Mouse (Mus musculus) naive thymus-derived CD4-positive, alpha-beta T cell, adult 2 months (primary cell): ENCODE measurements around the gene Bri3bp.

ENCODE experiments used
- DNase-seq: peaks from one replicate; pipeline ENCODE4 v3.0.0-alpha.2; 2011; ENCODE audit warnings: low read depth

Gene Bri3bp

GRCm38 (mm10) chr5:125456100-125456499, 14.7 kb downstream of the Bri3bp start:
- no peak for DNase-seq

DNA sequence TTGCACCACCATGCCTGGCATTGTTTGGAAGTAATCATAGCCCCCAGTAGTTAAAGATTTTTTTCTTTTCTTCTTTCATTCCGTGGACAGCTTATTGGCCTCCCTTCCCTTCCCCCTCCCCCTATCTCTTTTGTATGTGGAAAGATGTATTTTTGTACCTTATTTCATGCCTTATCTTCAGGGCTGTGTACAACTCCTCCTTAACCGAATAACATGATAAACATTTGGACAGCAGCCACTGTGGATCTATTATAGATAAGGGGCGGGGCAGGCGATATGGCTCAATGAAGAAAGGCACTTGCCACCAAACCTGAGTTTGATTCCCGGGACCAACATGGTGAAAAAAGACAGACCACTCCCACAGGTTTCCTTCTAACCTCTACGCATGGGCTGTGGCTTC, 16.2 kb downstream of the Bri3bp start:
- DNase-seq: no peak

GRCm38 (mm10) chr5:125460574-125460973, 19.2 kb downstream of the Bri3bp start:
- DNase-seq: no peak

DNA sequence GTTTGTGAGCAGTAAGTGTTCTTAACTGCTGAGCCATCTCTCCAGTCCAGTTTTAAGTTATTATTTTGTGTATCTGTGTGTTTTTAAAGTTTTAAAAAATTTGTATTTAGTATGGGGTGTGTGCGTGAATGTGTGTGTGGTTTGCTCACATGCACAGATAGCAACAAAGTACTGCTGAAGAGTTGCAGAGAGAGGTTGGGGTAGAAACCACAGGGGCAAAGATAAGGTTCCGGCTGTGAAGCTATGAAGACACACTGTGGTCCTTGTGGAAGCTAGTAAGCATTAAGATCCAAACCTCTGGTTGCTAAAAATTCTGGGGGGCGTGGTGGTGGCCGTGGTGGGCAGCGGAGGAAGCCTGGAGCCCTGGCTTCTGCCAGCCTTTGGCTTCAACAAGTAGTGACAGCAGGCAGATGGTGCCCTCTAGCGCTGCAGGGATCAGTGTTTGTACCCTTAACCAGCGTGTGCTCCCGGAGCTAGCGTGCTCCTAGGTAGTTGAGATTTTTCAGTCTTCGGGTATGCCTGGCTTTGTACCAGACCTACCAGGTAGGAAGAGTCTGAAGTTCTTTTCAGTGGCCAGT, 20.6 kb downstream of the Bri3bp start:
- DNase-seq: peak; percentile 74

DNA sequence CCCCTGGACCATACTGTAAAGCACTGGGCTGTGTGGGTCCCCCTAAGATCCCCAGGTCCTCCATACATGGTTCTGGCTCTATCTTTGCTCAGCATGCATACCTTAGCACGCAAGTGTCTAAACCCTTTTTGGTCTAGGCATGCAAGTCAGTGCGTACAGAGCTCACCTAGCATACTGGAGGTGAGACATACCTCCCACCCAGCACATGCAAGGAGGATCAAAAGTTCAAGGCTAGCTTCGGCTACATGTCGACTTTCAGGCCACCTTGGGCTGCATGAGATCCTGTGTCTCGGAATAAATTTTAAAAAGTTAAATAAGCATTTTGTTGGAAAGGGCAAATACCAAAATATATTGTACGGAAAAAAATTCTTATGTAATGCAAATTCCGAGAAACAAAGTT, 23.8 kb downstream of the Bri3bp start:
- no peak for DNase-seq

- peak; percentile 97 for DNase-seq
Observed at GRCm38 (mm10) chr5:125465701-125466106, 24.3 kb downstream of the Bri3bp start.

GRCm38 (mm10) chr5:125466483-125466882, 25.1 kb downstream of the Bri3bp start:
- DNase-seq: peak; percentile 30

DNA sequence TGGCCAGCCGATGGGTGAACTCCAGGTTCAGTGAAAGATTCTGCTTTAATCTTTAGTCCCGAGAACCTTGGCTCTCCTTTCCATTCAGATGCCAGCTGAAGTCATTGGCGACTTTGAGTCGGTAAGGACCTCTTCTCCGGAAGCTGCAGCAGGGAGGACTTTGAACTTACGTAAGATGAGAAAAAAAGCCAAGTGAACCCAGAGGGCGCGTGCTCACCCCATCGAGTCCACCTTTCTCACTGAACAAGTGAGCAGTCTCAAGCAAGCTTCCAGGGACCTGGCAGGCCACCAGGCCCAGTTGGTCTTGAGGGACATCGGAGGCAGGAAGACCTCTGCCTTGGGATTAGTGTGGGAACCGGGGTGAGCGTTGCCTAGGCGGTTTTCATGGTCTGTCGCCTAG, 25.9 kb downstream of the Bri3bp start:
- no peak for DNase-seq

DNA sequence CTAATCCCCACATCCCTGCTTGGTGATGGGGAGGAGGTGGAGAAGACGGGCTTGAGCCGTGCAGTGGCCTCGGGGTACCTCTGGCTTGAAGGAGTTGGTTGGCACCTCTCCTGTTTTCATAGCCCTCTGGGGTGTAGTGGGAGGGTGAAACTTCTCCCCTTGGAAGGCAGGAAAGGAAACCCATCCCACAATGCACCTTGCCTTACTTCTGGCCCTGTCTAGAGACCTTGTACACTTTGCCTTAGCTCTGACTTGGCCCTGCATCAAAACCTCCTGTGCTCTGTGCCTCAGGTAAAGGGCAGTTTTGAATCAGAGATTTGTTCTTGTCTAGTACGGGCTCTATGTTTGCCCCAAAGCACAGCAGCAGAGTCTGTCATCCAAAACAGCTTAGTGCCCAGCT, 29.3 kb downstream of the Bri3bp start:
- DNase-seq: no peak

- no peak for DNase-seq
Observed at GRCm38 (mm10) chr5:125472796-125473475, 31.6 kb downstream of the Bri3bp start.

DNA sequence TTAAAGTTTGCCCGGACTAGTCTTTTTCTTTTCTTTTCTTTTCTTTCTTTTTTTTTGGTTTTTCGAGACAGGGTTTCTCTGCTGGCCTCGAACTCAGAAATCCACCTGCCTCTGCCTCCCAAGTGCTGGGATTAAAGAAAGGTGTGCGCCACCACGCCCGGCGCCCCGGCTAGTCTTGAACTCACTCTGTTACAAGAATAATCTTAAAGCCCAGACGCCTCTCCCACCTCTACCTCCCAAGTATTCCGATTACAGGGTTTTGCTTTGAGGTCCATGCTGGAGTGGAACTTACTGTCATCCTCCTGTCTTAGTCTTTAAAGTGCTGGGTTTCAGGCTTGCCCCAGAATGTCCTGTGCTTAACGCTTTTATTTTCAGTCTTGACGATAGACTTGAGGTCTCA, 33.7 kb downstream of the Bri3bp start:
- no peak for DNase-seq

DNA sequence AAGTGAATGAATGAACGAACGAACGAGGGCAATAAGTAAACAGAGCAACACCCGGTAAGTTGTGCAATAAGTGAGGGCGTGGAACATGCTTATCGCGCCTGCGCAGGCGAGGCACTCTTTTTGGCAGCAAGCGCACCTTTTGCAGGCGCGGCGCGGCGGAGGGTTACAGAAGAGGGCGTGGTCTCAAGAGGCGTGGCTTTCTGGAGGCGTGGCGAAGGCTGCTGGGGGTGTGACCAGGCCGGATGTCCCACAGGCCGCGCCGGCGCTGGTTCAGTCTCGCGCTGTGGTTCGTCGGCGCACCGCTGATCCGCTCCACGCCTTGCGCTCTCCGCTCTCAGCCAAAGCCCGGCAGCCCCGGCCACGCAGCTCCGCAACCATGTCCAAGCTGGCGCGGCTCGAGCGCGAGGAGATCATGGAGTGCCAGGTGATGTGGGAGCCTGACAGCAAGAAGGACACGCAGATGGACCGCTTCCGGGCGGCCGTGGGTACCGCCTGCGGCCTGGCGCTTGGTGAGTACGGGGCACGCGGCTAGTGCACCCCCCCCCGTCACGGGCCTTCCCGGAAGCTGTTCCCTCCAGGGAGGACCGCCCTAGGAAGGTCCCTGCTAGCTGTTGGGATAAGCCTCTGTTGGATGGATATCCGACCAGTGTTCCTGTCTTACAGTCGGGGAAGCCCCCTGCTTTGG, 34.4 kb downstream of the Bri3bp start, which contains the start of gene Aacs:
Gene Aacs (plus strand): TSS at position 214 of the 685 bp plus-strand sequence.
- DNase-seq: peak; percentile 99

DNA sequence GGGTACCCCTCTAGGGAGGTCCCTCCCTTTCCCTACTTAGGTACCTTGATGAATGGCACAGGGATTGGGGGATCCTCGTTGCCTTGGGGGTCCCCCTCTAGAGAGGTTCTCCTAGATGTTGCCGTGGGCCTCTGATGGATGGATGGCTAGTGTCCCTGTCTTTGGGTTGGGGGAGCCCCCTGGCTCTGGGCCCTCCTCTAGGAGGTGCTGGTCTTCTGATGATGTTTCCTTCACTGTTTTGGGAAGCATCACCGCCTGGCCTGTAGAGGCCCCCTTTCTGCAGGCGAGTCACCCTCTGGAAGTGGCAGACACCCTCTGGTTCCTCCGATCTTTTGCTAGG, 34.9 kb downstream of the Bri3bp start:
- DNase-seq: no peak

DNA sequence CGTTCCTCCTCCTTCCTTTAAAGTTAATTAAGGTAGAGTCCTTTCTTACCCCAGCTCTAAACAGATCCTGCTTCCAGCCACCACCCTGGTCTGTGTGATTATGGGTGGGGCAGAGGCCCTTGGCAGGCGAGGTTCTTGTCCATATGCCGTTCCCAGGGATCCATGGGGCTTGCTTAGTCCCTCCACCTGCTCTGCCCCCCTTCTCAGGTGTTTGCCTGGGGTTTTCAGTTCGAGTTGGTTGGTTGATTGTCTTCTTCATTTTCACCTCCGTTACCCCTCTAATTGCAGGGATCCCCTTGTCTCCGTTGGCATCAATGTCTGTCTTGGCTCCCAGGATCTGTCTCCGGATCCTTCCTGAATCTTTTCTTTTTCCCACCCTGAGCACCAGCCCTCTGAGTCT, 35.4 kb downstream of the Bri3bp start:
- DNase-seq: no peak

GRCm38 (mm10) chr5:125477533-125477932, 36.2 kb downstream of the Bri3bp start:
- DNase-seq: no peak

- no peak for DNase-seq
Observed at GRCm38 (mm10) chr5:125478037-125478436, 36.7 kb downstream of the Bri3bp start.

- DNase-seq: no peak
Observed at GRCm38 (mm10) chr5:125479376-125479775, 38.0 kb downstream of the Bri3bp start.

DNA sequence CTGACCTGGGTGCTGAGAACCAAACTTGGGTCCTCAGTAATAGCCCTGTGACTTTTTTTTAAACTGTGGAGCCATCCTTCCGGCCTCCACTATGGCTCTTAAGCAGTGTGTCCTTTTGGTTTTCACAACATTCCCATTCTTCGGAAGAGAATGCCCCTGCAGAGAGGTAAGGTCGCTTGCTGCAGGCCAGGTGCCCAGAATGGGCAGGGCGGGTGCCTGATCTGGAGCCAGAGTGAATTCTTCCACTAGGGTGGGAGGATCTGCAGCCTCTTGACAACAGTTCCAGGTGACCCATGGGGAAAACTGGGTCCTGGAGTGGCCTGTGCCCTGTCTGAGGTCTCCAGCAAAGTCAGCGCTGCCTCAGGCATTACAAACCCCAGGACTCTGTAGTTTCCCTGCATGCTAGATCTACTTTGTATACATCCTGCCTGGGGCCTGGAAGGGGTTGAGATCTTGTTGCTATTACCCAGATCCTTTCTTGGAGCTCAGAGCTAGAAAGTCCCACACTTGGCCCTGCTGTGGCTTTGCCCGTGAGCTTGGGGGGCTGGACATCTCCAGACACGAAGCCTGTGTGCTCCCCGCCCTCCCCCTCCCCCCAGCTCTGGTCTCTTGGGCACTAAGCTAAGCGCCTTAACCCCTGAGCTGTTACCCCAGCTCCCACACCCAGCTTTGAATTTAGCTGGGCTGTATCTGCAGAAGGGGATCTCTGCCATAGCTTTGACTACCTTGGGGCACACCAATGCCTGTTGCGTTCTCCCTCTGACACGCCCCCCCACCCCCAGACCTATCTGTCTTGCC, 39.3 kb downstream of the Bri3bp start:
- no peak for DNase-seq

GRCm38 (mm10) chr5:125482474-125482873, 41.1 kb downstream of the Bri3bp start:
- no peak for DNase-seq

- DNase-seq: no peak
Observed at GRCm38 (mm10) chr5:125483712-125484611, 42.6 kb downstream of the Bri3bp start.

GRCm38 (mm10) chr5:125485031-125485778, 43.8 kb downstream of the Bri3bp start:
- no peak for DNase-seq
